Mouse (Mus musculus) heart, postnatal 0 days (tissue): ENCODE results near the gene Slc7a6os.

Experiments used
- CTCF ChIP-seq: IDR thresholded peaks from 2 replicates; pipeline ENCODE4 v1.5.1; 2016; ENCODE audit warnings: antibody characterized with exemption, control low read depth, low read depth
- EP300 ChIP-seq: IDR thresholded peaks from 2 replicates; pipeline ENCODE4 v1.6.1; 2016; ENCODE audit warnings: antibody characterized with exemption, low read depth

- TF ChIP-seq CTCF (no peak), EP300 (no peak)
Observed at GRCm38 (mm10) chr8:106152876-106153275, 57.9 kb downstream of the Slc7a6os start.
